8 mouse cellular contexts compared by ENCODE assay signal in genomic region chr4:139192499-139193175, GRCm38 (mm10). TPM values are rescaled to one million over a fixed set of nuclear protein-coding genes. Genes with fewer than 3 reads are reported as not detected.
DNase-seq lines count a peak whose midpoint lies in the region; ATAC-seq and TF ChIP-seq lines count a peak whose summit lies in the region.

TSS of gene Capzb (plus strand) at chr4:139192899.

- DNase-seq in brain, embryonic 14.5 days (ENCODE audit: low read depth), result peak; percentile 99
- DNase-seq in kidney, postnatal 0 days (ENCODE audit: low spot score), result peak; percentile 98
- peak; percentile 99 for DNase-seq in liver, embryonic 11.5 days (ENCODE audit: low spot score)
- DNase-seq in naive thymus-derived CD4-positive, alpha-beta T cell, adult 2 months (ENCODE audit: low read depth), result peak; percentile 97

- no peaks in the 10 kb centered on the region for H3K9me3 ChIP-seq in erythroblast, embryonic 14.5 days (ENCODE audit: control insufficient read depth, low read length)
- H3K9me3 ChIP-seq in heart, embryonic 12.5 days (replicated peaks), result no peaks in the 10 kb centered on the region
- H3K9me3 ChIP-seq in kidney, postnatal 0 days (replicated peaks; ENCODE audit: low read length), result no peaks in the 10 kb centered on the region
- no peaks in the 10 kb centered on the region for H3K9me3 ChIP-seq in liver, embryonic 11.5 days (ENCODE audit: control insufficient read depth, low read length)
- no peaks in the 10 kb centered on the region for H3K9me3 ChIP-seq in stomach, embryonic 14.5 days (ENCODE audit: control insufficient read depth, low read depth, low read length)

- peak within 1 kb of the TSS; percentile 89 for H3K4me3 ChIP-seq in C2C12 (ENCODE audit: insufficient read depth, poor library complexity, severe bottlenecking)
- peak within 1 kb of the TSS; percentile 72 for H3K4me3 ChIP-seq in erythroblast, embryonic 14.5 days (replicated peaks)
- peak within 1 kb of the TSS; percentile 87 for H3K4me3 ChIP-seq in heart, embryonic 12.5 days
- H3K4me3 ChIP-seq in kidney, postnatal 0 days (replicated peaks; ENCODE audit: low read depth, low read length), result peak within 1 kb of the TSS; percentile 96
- H3K4me3 ChIP-seq in liver, embryonic 11.5 days (ENCODE audit: low read depth, low read length), result peak within 1 kb of the TSS; percentile 80
- H3K4me3 ChIP-seq in stomach, embryonic 14.5 days (ENCODE audit: low read depth, low read length), result peak within 1 kb of the TSS; percentile 94

- H3K79me3 ChIP-seq in C2C12 (ENCODE audit: low read depth), result peaks cover 49% of the 10 kb centered on the region

- H3K9ac ChIP-seq in heart, embryonic 12.5 days, result peak within 1 kb of the TSS; percentile 96
- H3K9ac ChIP-seq in kidney, postnatal 0 days (ENCODE audit: low read depth, low read length), result peak within 1 kb of the TSS; percentile 94
- peak within 1 kb of the TSS; percentile 74 for H3K9ac ChIP-seq in liver, embryonic 11.5 days (ENCODE audit: low read depth, low read length)
- H3K9ac ChIP-seq in stomach, embryonic 14.5 days (replicated peaks; ENCODE audit: low read depth, low read length), result peak within 1 kb of the TSS; percentile 90

- peaks cover 70% of the 10 kb centered on the region for H3K4me1 ChIP-seq in erythroblast, embryonic 14.5 days (ENCODE audit: control insufficient read depth)
- peaks cover 54% of the 10 kb centered on the region for H3K4me1 ChIP-seq in heart, embryonic 12.5 days (replicated peaks)
- peaks cover 32% of the 10 kb centered on the region for H3K4me1 ChIP-seq in kidney, postnatal 0 days (replicated peaks; ENCODE audit: insufficient read depth, low read length)
- peaks cover 61% of the 10 kb centered on the region for H3K4me1 ChIP-seq in liver, embryonic 11.5 days (replicated peaks; ENCODE audit: control insufficient read depth, insufficient read depth, low read length)
- peaks cover 42% of the 10 kb centered on the region for H3K4me1 ChIP-seq in stomach, embryonic 14.5 days (ENCODE audit: control insufficient read depth, insufficient read depth, low read length)

- TF ChIP-seq POLR2A in brain, embryonic 14.5 days (IDR thresholded peaks at IDR 0.05; ENCODE audit: borderline replicate concordance, extremely low read depth, insufficient read depth, insufficient read length, poor library complexity, severe bottlenecking), result peak; percentile 70; the same call in 1 of the 2 replicates

- H3K79me2 ChIP-seq in C2C12 (ENCODE audit: control insufficient read depth, insufficient read depth), result peaks cover 68% of the 10 kb centered on the region

- peak within 1 kb of the TSS; percentile 93 for H3K4me2 ChIP-seq in heart, embryonic 12.5 days
- H3K4me2 ChIP-seq in kidney, postnatal 0 days (ENCODE audit: low read length), result peak within 1 kb of the TSS; percentile 97
- H3K4me2 ChIP-seq in liver, embryonic 11.5 days, result peak within 1 kb of the TSS; percentile 96
- H3K4me2 ChIP-seq in stomach, embryonic 14.5 days (replicated peaks; ENCODE audit: low read depth, low read length), result peak within 1 kb of the TSS; percentile 89

- TF ChIP-seq CTCF in C2C12 (IDR thresholded peaks at IDR 0.05; ENCODE audit: control insufficient read depth, insufficient read depth, insufficient read length), result no peak
- TF ChIP-seq CTCF in brain, embryonic 14.5 days (IDR thresholded peaks at IDR 0.05; ENCODE audit: borderline replicate concordance, extremely low read depth, insufficient read depth, insufficient read length), result no peak
- no peak for TF ChIP-seq CTCF in kidney, postnatal 0 days (IDR thresholded peaks at IDR 0.05; ENCODE audit: low read depth)

- peak within 1 kb of the TSS; percentile 96 for H3ac ChIP-seq in C2C12 (ENCODE audit: control insufficient read depth, insufficient read length, low read depth)

- peak; percentile 98 for ATAC-seq in heart, embryonic 12.5 days (ENCODE audit: insufficient number of reproducible peaks, low FRiP score)
- ATAC-seq in kidney, postnatal 0 days (replicated peaks; ENCODE audit: low FRiP score, low read depth), result peak; percentile 96
- ATAC-seq in liver, embryonic 11.5 days (replicated peaks; ENCODE audit: low FRiP score), result peak; percentile 96
- peak; percentile 96 for ATAC-seq in stomach, embryonic 14.5 days (ENCODE audit: insufficient number of reproducible peaks, insufficient read depth, low FRiP score, low read depth)

- under 1% methylated on average over 36 of the region's 69 CpGs for WGBS in heart, embryonic 12.5 days
- WGBS in kidney, postnatal 0 days, result under 1% methylated on average over 54 of the region's 69 CpGs
- WGBS in liver, embryonic 11.5 days, result under 1% methylated on average over 63 of the region's 69 CpGs
- 0% methylated on average over 47 of the region's 69 CpGs for WGBS in stomach, embryonic 14.5 days

- peaks cover 22% of the 10 kb centered on the region for H3K36me3 ChIP-seq in C2C12 (ENCODE audit: control insufficient read depth, insufficient read depth)
- H3K36me3 ChIP-seq in erythroblast, embryonic 14.5 days (ENCODE audit: control insufficient read depth), result peaks cover 10% of the 10 kb centered on the region
- H3K36me3 ChIP-seq in heart, embryonic 12.5 days, result no peaks in the 10 kb centered on the region
- no peaks in the 10 kb centered on the region for H3K36me3 ChIP-seq in kidney, postnatal 0 days (ENCODE audit: insufficient read depth, low read length)
- H3K36me3 ChIP-seq in liver, embryonic 11.5 days (ENCODE audit: control insufficient read depth, insufficient read depth, low read length), result no peaks in the 10 kb centered on the region
- no peaks in the 10 kb centered on the region for H3K36me3 ChIP-seq in stomach, embryonic 14.5 days (ENCODE audit: control insufficient read depth, insufficient read depth, low read length)

- peak within 1 kb of the TSS; percentile 92 for H3K27ac ChIP-seq in heart, embryonic 12.5 days (ENCODE audit: poor library complexity, severe bottlenecking)
- peak within 1 kb of the TSS; percentile 93 for H3K27ac ChIP-seq in kidney, postnatal 0 days
- peak within 1 kb of the TSS; percentile 85 for H3K27ac ChIP-seq in liver, embryonic 11.5 days (ENCODE audit: low read depth, low read length)
- H3K27ac ChIP-seq in stomach, embryonic 14.5 days (ENCODE audit: low read length), result peak within 1 kb of the TSS; percentile 90

- no peaks in the 10 kb centered on the region for H3K27me3 ChIP-seq in C2C12 (ENCODE audit: control insufficient read depth, insufficient read depth, insufficient read length)
- no peaks in the 10 kb centered on the region for H3K27me3 ChIP-seq in erythroblast, embryonic 14.5 days (ENCODE audit: control insufficient read depth)
- H3K27me3 ChIP-seq in heart, embryonic 12.5 days (replicated peaks), result no peaks in the 10 kb centered on the region
- H3K27me3 ChIP-seq in kidney, postnatal 0 days (ENCODE audit: insufficient read depth, low read length), result no peaks in the 10 kb centered on the region
- H3K27me3 ChIP-seq in liver, embryonic 11.5 days (replicated peaks; ENCODE audit: control insufficient read depth, insufficient read depth, low read length), result no peaks in the 10 kb centered on the region
- no peaks in the 10 kb centered on the region for H3K27me3 ChIP-seq in stomach, embryonic 14.5 days (ENCODE audit: control insufficient read depth, insufficient read depth, low read length)

TF ChIP-seq in C2C12, 6 proteins besides CTCF, POLR2A, EP300 and RAD21:
- peak; percentile 37 for TF ChIP-seq MAX (IDR thresholded peaks at IDR 0.05)
- TF ChIP-seq FOSL1 (IDR thresholded peaks at IDR 0.05; ENCODE audit: insufficient read depth, low read length, poor library complexity, severe bottlenecking), result no peak

RNA-seq across cellular contexts. Expression of gene Capzb, which starts in this region (rescaled TPM):
- 362 TPM for polyA plus RNA-seq in C2C12 (2012; fragmentation: generic; extraction: Trizol)
- 138 and 186 TPM in 2 replicates for polyA plus RNA-seq in brain, embryonic 14.5 days (2012; rRNA removed)
- polyA plus RNA-seq in erythroblast, embryonic 14.5 days (2012), result 3.3 and 4.7 TPM in 2 replicates
- polyA plus RNA-seq in heart, embryonic 12.5 days (2016; fragmentation: Nextera tagmentation; extraction: Ambion mirVana), result 395 and 402 TPM in 2 replicates
- polyA plus RNA-seq in kidney, postnatal 0 days (2015; fragmentation: Nextera tagmentation; extraction: Ambion mirVana), result 304 and 348 TPM in 2 replicates
- 250 and 257 TPM in 2 replicates for polyA plus RNA-seq in liver, embryonic 11.5 days (2014; fragmentation: Nextera tagmentation; extraction: Ambion mirVana)
- 280 and 301 TPM in 2 replicates for polyA plus RNA-seq in stomach, embryonic 14.5 days (2014; fragmentation: Nextera tagmentation; extraction: Ambion mirVana)

Comparison
In these comparisons a context has a peak if more than half of its experiments do, and no peak if none do; other contexts are left out.
1. Peak in every context shown above with its lines: DNase-seq, ATAC-seq, H3K4me3 ChIP-seq and H3K27ac ChIP-seq.
2. RNA of gene Capzb (polyA plus RNA-seq): 395 to 402 TPM in heart, embryonic 12.5 days, 362 TPM in C2C12 (single experiment), 304 to 348 TPM in kidney, postnatal 0 days, 280 to 301 TPM in stomach, embryonic 14.5 days, 250 to 257 TPM in liver, embryonic 11.5 days and 138 to 186 TPM in brain, embryonic 14.5 days; 3.3 to 4.7 TPM in erythroblast, embryonic 14.5 days; every median in the first group is over 10 times any median in the second.